Mouse (Mus musculus) heart, postnatal 0 days (tissue): ENCODE measurements at regions not wholly inside any gene's neighbourhood (a gene's known extent, or its start where the extent isn't known, plus 50 kb on each side); places are given as distances from the start of the nearest gene placed in this dataset.

Source experiments
- CTCF ChIP-seq: IDR thresholded peaks from 2 replicates; pipeline ENCODE4 v1.5.1; 2016; ENCODE audit warnings: antibody characterized with exemption, control low read depth, low read depth
- EP300 ChIP-seq: IDR thresholded peaks from 2 replicates; pipeline ENCODE4 v1.6.1; 2016; ENCODE audit warnings: antibody characterized with exemption, low read depth

GRCm38 (mm10) chr5:91880231-91880630 lies 82.6 kb downstream of the Rchy1 start:
- TF ChIP-seq CTCF (no peak), EP300 (no peak)
